Mouse (Mus musculus) adrenal gland, adult 8-10 months (tissue): ENCODE results near the gene Itpk1. TPM values are rescaled to one million over a fixed set of nuclear protein-coding genes. Genes with fewer than 3 reads are reported as not detected.
"Not testable (repeated sequence)": the region's sequence is repeated elsewhere in the genome, so short reads cannot be mapped to it uniquely, and the experiment has no call there.

Source experiments
- DNase-seq: peaks from one replicate; pipeline ENCODE4 v3.0.0; 2022
- total RNA-seq, 4 experiments: library from RNA; stranded (reverse); gene quantifications; 2 replicates each; pipeline ENCODE4 v1.2.4; 2022

Itpk1 gene
- total RNA-seq, 4 experiments from 2014 or later, result 49.2 to 139 (median 86.7) TPM

- DNase-seq, result no peak
Observed at GRCm38 (mm10) chr12:102660906-102661651, 43.7 kb downstream of the Itpk1 start.

- no peak for DNase-seq
Observed at GRCm38 (mm10) chr12:102653003-102653402, 51.7 kb downstream of the Itpk1 start.

DNA sequence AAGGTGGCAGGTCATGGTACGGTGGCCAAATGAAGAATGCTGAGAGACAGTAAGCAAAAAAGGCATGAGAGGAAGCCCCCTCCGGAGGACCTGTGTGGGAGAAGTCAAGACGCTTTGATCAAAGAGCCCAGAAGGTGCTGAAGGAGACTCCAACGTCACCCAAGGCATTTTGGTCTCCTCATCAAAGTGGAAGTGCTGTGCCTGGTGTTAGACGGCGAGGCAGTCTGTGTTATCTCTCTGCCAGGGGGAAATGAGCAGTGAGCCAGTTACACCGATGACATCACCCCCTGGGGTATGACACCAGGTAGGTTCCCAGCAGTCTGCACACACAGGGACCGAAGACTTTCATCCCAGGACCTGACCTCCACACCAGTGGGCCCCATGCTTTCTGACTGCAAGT, 52.3 kb downstream of the Itpk1 start:
- no peak for DNase-seq

GRCm38 (mm10) chr12:102651871-102652270, 52.9 kb downstream of the Itpk1 start:
- DNase-seq, result no peak

- DNase-seq, result no peak
Observed at GRCm38 (mm10) chr12:102651401-102651800, 53.3 kb downstream of the Itpk1 start.

DNA sequence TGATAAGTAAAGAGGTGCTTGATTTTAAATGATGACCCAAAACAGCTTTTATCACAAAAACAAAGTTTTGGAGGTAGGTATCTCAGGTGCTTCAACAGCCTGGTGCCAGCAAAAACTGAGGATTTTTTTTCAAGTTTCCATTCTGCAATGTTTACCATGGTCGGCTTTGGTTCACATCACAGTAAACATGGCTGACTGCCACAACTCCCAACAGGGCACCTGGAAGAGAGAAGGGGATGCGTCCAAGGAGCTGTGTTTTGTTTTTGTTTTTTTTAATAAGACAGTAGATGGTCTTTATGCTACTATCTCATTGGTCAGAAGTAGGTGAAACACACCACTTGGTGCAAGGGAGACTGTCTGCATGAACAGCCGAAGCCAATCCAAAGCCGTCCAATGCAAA, 54.1 kb downstream of the Itpk1 start:
- DNase-seq, result no peak

- DNase-seq, result no peak
Observed at GRCm38 (mm10) chr12:102647839-102648564, 56.7 kb downstream of the Itpk1 start.

DNA sequence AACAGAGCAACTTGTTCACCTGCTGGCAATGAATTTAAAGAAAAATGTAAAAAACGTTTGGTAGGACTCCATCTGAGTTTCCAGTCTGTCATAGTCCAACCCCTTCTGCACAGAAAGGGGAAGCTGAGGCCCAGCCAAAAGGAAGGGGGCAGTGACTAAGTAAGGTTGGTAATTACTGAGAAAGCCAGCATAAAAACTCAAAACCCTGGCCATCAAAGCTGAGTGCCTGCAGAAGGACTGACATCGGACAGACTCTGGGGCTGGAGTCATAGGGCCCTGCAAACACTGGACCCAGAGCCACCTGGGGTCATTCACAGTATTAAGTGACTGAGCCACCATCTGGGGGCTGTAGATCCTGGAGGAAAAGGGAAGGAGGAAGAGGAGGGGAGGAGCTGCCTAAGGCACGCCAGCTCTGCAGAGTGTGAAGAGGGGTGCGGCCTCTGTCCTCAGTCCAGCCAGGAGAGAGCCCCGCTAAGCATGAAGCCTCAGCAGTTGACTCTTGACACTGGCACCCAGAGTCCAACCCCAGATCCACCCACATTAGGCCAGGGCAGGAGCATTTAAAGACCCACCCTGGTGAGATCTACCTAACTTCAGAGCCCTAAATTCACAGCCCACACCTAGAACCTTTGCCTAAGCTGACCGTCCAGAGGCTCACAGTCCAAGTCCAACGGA, 58.0 kb downstream of the Itpk1 start:
- DNase-seq, result no peak

DNA sequence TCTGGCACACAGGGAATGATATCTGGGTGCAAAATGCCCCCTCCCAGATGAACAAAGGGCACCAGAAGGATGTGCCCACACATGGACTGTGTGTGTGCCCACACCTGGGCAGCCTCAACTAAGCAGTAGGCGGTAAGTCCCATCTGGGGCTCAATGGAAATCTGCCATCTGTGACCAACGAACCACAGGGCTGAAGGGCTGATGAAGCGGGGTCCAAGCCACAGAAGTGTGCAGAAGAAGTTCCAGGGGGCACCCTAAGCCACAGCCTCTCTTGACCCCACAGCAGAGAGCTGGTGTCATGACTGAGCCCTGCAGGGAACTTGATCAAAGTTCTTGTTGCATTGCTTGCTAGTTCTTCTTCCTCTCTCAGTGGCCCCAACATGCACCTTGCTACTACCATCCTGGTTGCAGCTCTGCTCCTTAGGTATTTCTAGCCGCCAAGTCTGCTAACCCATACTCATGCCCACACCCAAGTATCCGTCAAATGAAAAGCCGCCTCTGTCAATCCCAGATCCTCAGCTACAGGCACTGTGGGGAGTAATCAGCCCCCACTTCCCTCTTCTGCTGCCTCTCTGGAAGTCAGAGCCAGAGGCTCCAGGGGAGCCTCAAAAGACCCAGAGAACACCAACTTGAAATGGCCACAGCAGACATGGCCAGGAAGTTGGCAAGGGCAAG, 58.7 kb downstream of the Itpk1 start:
- no peak for DNase-seq

- no peak for DNase-seq
Observed at GRCm38 (mm10) chr12:102643316-102643715, 61.4 kb downstream of the Itpk1 start.

- no peak for DNase-seq
Observed at GRCm38 (mm10) chr12:102640436-102641163, 64.1 kb downstream of the Itpk1 start.

- no peak for DNase-seq
Observed at GRCm38 (mm10) chr12:102638878-102639277, 65.9 kb downstream of the Itpk1 start.

GRCm38 (mm10) chr12:102637235-102637634, 67.5 kb downstream of the Itpk1 start:
- DNase-seq, result no peak

- no peak for DNase-seq
Observed at GRCm38 (mm10) chr12:102634436-102635050, 70.2 kb downstream of the Itpk1 start.

DNA sequence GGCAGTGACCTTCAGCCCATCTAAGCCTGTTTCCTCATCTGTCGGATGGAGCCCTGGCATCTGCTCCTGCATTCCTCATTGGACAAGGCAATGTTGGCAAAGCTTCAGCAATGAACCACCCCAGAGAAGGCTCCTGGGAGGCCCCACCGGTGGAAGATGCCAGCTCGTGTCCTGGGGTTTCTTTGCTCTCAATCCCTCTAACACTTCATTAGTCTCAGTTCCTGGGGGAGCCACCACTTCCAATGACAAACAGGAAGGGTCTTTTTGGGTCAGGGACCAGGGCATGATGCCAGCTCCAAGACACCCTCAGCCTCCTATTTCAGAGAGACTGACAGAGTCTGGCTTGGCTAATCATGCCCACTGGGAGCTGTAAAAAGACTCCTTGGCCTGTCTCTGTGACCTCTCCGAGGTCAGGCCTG, 71.6 kb downstream of the Itpk1 start:
- DNase-seq, result peak; percentile 66

DNA sequence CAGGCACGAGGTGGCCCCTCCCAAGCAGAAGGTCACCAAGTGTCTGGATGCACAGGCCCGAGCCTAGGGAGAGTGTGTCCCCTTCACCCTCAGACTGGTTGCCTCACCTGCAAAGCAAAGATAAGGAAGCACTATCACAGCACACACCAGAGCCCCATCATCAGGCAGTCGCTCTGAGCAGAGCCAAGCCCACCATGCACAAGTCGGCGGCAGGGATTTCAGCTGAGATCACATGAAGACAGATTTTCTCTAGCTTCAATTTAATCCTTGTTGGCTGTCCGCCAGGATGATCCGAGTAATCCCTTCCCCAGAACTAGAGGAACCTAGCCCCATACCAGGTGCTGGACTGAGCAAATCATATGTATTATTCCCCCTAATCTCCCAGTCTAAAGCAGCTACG, 73.0 kb downstream of the Itpk1 start:
- DNase-seq, result no peak

DNA sequence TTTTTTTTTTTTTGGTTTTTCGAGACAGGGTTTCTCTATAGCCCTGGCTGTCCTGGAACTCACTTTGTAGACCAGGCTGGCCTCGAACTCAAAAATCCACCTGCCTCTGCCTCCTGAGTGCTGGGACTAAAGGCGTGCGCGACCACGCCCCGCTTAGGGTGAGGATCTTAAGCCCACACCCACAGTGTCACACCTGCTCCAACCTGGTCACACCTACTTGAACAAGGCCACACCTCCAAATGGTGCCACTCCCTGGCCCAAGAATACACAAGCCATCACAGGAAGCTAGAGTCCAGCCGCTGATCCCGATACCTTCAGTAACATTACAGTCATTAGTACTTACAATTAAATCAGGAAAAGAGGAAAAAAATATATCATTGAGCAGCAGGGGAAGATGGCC, 74.3 kb downstream of the Itpk1 start:
- DNase-seq, result not testable (repeated sequence)

DNA sequence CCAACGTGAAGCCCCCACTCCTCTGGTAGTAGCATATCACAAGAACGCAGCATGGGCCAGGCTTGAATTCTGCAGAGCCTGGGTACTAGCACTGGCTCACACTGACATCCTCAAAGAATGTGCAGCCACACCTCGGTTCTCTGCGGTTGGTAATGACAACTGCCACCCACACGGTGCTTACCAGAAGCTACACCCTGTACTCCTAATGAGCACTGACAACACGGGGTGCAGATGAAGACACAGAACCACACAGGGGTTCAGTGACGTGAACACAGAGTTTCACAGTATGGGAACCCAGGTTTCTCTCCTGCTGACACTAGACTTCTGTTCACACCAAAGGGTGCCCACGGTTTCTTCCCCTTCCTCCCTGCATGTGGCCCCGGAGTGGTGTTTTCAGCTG, 76.5 kb downstream of the Itpk1 start:
- no peak for DNase-seq

DNA sequence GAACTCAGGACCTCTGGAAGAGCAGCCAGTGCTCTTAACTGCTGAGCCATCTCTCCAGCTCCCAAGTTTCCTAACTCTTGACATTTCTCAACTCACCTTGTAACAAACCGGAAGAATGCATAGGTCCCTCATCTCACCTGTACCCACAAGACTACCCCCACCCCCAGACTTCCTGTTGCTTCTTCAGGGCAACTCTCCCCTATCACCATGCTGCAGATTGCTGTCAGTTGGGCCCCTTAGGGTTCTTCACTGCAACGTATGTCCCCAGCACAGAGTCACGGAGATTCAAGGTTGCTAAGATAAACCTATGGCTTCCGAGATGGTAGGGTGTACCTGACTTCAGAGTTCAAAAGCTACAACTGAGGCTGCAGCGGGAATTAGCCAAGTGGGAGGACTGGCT, 77.2 kb downstream of the Itpk1 start:
- DNase-seq, result no peak

- no peak for DNase-seq
Observed at GRCm38 (mm10) chr12:102626841-102627240, 77.9 kb downstream of the Itpk1 start.

DNA sequence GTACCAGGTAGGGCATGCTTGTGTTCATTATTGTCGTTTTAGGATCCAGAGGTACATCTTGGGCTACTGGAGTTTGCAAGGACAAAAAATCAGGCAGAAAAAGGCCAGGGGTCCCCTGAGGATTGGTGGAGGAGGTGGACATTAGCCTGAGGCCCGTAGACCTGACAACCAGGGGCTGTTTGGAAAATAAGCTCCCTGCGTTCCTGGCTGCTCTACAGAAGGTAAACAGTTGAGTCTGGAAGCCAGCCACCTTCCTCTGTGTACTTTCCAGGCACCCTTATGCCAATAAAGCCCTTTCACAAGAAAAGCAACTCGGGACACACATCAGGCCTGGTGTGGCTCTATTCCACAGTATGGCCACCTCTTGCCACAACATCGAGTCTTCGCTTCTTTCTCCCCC, 79.0 kb downstream of the Itpk1 start:
- no peak for DNase-seq

DNA sequence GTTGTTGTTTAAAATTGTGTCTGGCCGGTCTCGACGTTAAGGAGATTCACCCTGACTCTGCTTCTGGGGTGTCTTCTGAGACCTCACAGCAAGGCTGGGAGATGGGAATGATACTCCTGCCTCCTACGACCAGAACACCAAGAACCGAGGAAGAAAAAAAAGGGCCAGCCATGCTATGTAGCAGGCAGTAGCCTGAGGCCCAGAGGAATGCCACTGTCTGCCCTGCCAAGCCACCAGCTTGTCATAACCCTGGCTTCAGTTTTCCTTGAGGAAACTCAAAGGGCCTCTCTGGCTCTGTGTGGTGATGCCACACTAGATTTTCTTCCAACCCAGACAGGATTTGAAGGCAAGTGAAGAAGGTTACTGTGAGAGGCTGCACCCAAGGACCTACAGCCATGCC, 79.6 kb downstream of the Itpk1 start:
- no peak for DNase-seq
